Mouse (Mus musculus) kidney, adult 18-20 months (tissue): Measurements from ENCODE around the gene Tnfrsf13b.
A peak's percentile ranks its signal among the peaks of the same experiment; 100 is the strongest.
"Not testable (repeated sequence)": the region's sequence is repeated elsewhere in the genome, so short reads cannot be mapped to it uniquely, and the experiment has no call there.

Experiments
- DNase-seq: peaks from one replicate; pipeline ENCODE4 v3.0.0; 2021

The Tnfrsf13b gene

GRCm38 (mm10) chr11:61174291-61174820 lies 47.8 kb downstream of the Tnfrsf13b start:
- DNase-seq, result peak; percentile 6

GRCm38 (mm10) chr11:61174821-61175658 lies 48.5 kb downstream of the Tnfrsf13b start, which contains the start of gene Usp22:
Gene Usp22, minus strand, starts transcription at chr11:61175055.
- DNase-seq, result peak; percentile 98

DNA sequence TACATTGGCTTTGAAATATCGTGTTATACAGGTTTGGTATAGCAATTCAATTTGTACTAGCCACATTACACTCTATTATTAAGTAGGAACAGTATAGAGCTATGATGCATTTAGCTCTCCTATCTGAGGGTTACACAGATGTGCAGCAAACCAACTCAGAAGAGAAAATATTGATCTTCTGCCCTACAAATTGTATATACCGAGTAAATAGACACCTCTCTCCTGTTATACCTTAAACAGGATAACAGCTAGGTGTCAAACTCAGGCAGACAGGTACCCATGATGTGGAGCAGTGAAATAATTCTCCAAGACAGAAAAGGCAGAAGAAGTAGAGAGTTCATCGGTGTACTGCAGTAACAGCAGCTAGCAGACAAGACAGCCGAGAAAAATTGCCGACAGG lies 49.2 kb downstream of the Tnfrsf13b start:
- DNase-seq, result no peak

DNA sequence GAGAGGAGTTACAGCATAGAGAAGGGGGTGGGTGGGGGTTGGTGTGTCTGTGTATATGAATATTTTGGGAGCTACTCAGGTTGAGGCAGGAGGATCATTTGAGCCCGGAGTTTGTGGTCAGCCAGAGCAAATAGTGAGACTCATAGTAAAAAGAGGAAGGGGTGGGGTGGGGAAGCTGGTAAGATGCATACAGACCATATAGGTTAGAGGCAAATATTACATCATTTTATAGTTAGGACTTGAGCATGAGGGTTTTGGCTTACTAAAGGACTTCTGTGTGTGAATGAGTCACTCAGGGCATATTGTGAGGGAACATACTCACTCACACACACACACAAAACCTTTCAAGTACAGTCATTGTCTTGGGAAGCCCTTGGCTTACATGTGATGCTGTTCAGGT lies 49.8 kb downstream of the Tnfrsf13b start:
- no peak for DNase-seq

GRCm38 (mm10) chr11:61180361-61180760 lies 53.8 kb downstream of the Tnfrsf13b start:
- DNase-seq, result no peak

DNA sequence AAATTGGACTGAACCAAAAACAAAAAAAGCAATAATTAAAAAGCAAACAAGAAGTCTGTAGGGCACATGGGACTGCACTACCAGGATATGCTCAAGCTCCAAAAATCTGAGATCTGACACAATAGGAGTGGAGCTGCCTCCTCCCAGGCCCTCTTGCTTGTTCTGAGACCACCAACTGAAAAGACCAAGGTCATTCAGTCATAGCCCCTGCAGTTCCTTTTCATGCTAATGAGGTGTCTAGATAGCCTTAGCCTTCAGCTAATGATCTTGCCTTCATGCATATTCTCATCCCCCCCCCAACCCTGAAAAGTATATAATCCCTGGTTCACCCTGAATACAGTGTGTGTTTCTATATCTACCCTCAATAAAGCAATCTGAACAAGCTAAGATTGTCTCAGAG lies 55.1 kb downstream of the Tnfrsf13b start:
- no peak for DNase-seq

DNA sequence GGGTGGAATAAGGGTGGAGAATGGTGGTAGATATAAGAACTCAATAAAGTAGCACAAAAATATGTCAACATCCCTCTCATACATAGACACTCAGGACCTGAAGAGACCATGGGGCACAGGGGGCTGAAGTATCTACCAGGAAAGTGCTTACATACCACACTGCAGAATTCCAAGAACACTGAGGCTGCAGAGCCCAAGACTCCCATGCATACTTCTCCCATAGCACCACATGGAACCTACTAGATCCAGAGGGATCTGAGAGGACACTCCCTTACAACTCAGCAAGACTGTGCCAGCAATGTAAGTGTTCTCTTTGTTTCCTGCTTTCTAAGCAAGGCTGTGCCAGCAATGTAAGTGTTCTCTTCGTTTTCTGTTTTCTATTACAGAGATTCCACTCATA lies 57.3 kb downstream of the Tnfrsf13b start:
- no peak for DNase-seq

GRCm38 (mm10) chr11:61190776-61191175 lies 64.2 kb downstream of the Tnfrsf13b start:
- no peak for DNase-seq

GRCm38 (mm10) chr11:61192123-61192522 lies 65.6 kb downstream of the Tnfrsf13b start:
- not testable (repeated sequence) for DNase-seq

GRCm38 (mm10) chr11:61192779-61193178 lies 66.2 kb downstream of the Tnfrsf13b start:
- DNase-seq, result no peak

- DNase-seq, result peak; percentile 81
These were observed 66.8 kb downstream of the Tnfrsf13b start for GRCm38 (mm10) chr11:61193392-61193791.

DNA sequence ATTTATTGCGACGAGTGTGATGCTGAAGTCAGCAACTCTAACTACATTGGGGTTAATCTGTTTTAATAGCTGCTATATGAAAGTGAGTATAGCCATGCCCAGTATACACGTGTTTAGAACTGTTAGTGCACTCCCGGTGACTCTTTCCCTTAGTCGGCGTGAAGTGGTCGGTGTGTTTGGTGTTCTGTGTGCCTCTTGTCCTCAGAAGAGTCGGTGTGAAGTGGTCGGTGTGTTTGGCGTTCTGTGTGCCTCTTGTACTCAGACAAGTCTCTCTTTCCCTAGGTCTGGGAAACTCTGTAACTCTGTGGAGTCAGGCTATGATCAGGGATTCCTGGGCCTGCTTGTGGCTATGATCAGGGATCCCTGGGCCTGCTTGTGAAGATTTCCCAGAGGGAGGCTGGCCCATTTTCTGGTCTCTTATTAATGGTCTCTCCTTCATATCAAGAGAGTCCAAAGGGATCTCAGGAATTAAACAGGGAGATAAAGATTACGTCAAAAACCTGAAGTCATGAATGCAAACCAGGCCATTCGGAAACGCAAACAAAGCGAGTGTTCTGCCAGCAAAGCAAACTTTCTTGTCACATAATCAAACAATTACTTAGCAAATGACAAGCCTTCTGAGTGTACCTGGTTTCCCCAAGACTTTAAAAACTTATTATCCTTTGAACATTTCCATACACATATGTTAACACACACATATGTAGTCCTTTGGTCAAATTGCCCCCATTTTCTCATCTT lies 70.2 kb downstream of the Tnfrsf13b start:
- DNase-seq, result no peak

DNA sequence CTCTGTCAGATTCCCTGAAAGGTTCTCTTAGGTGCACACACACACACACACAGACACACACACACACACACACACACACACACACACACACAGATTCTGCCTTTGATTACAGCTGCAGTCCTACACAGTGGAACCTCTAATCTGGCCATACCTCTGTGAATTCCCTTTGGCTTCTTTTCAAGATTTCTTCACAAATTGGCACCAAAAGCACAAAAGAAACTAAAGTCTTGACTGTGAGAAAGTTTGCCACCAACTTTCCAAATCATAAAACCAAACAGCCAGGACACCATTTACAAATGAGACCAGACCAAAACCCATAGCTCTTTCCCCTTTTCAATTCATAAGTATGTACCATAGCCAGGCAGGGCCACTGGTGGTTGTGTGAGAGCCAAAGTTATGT lies 71.4 kb downstream of the Tnfrsf13b start:
- no peak for DNase-seq
